Mouse (Mus musculus) gonadal fat pad, adult 2 months (tissue): ENCODE data around the gene Lcat. TPM values are rescaled to one million over a fixed set of nuclear protein-coding genes. Genes with fewer than 3 reads are reported as not detected.

Experiments used
- DNase-seq: peaks from one replicate; pipeline ENCODE4 v3.0.0-alpha.2; 2012; ENCODE audit warnings: low read depth
- polyA plus RNA-seq: library from polyadenylated mRNA; depleted of rRNA; stranded (reverse); fragments of >200 nt; gene quantifications from 2 replicates; pipeline ENCODE4 v1.2.3, GENCODE M21; 2012; rRNA removed

Lcat gene
- polyA plus RNA-seq, 1 experiment, result 2.6 TPM

- DNase-seq, result no peak
These were observed 53.3 kb downstream of the Lcat start for GRCm38 (mm10) chr8:105889756-105890465.

Other genes with a start within 250 kb of the Lcat start
- gene Acd, start 242.3 kb downstream of the Lcat start, polyA plus RNA-seq, result 31.7 and 35.4 TPM in 2 replicates
- 23.5 and 24.1 TPM in 2 replicates for gene Pard6a, start 242.2 kb downstream of the Lcat start, polyA plus RNA-seq
- 0.15 TPM in 1 of 2 replicates, not detected in the other for gene 4933405L10Rik, start 235.7 kb downstream of the Lcat start, polyA plus RNA-seq
- 5.8 and 8.4 TPM in 2 replicates for gene Enkd1, start 235.2 kb downstream of the Lcat start, polyA plus RNA-seq
- 5.3 and 6.7 TPM in 2 replicates for gene Gfod2, start 184.7 kb downstream of the Lcat start, polyA plus RNA-seq
- gene Ranbp10, start 116.0 kb downstream of the Lcat start, polyA plus RNA-seq, result 20.0 and 20.4 TPM in 2 replicates
- 1.1 and 1.2 TPM in 2 replicates for gene Tsnaxip1, start 115.7 kb downstream of the Lcat start, polyA plus RNA-seq
- 18.9 and 23.0 TPM in 2 replicates for gene Cenpt, start 90.1 kb downstream of the Lcat start, polyA plus RNA-seq
- 44.3 and 46.8 TPM in 2 replicates for gene Thap11, start 88.2 kb downstream of the Lcat start, polyA plus RNA-seq
- gene Nutf2, start 82.8 kb downstream of the Lcat start, polyA plus RNA-seq, result 23.5 and 25.7 TPM in 2 replicates
- 54.3 and 63.5 TPM in 2 replicates for gene Edc4, start 62.5 kb downstream of the Lcat start, polyA plus RNA-seq
- 1.4 and 1.7 TPM in 2 replicates for gene Nrn1l, start 49.8 kb downstream of the Lcat start, polyA plus RNA-seq
- gene Pskh1, start 42.9 kb downstream of the Lcat start, polyA plus RNA-seq, result 47.8 and 51.9 TPM in 2 replicates
- 1.5 and 7.4 TPM in 2 replicates for gene Ctrl, start 9.5 kb downstream of the Lcat start, polyA plus RNA-seq
- gene Psmb10, start 4.9 kb downstream of the Lcat start, polyA plus RNA-seq, result 69.8 and 91.4 TPM in 2 replicates
- 46.8 and 56.3 TPM in 2 replicates for gene Slc12a4, start 22.7 kb upstream of the Lcat start, polyA plus RNA-seq
- gene Dpep3, start 36.0 kb upstream of the Lcat start, polyA plus RNA-seq, result 0.92 and 1.7 TPM in 2 replicates
- gene Dus2, start 48.0 kb upstream of the Lcat start, polyA plus RNA-seq, result 14.5 and 14.6 TPM in 2 replicates
- gene Dpep2nb, start 62.6 kb upstream of the Lcat start, polyA plus RNA-seq, result not detected in 2 replicates
- 8.9 and 9.9 TPM in 2 replicates for gene Ddx28, start 68.5 kb upstream of the Lcat start, polyA plus RNA-seq
- gene Nfatc3, start 115.5 kb upstream of the Lcat start, polyA plus RNA-seq, result 23.5 and 26.6 TPM in 2 replicates
- gene Esrp2, start 193.6 kb upstream of the Lcat start, polyA plus RNA-seq, result 59.5 and 80.6 TPM in 2 replicates
- 21.4 and 23.4 TPM in 2 replicates for gene Pla2g15, start 207.0 kb upstream of the Lcat start, polyA plus RNA-seq
- 18.3 and 24.9 TPM in 2 replicates for gene Slc7a6, start 225.5 kb upstream of the Lcat start, polyA plus RNA-seq